Mouse (Mus musculus): ENCODE results near the gene Gm525. TPM values are rescaled to one million over a fixed set of nuclear protein-coding genes. Genes with fewer than 3 reads are reported as not detected.
"Not testable (repeated sequence)": the region's sequence is repeated elsewhere in the genome, so short reads cannot be mapped to it uniquely, and the experiment has no call there.

Gene Gm525
- polyA plus RNA-seq, 1 experiment from 2014 or later: not detected

GRCm38 (mm10) chr11:89078996-89079680, 5.5 kb downstream of the Gm525 start:
- 27% methylated on average over 16 of the region's 16 CpGs for WGBS (ENCODE audit: insufficient replicate concordance)
- H3K27me3 ChIP-seq (replicated peaks): 0 out of 2 replicates have a peak, but pooled peaks cover 5% of the 10 kb centered on the region
- H3K4me1 ChIP-seq: peaks cover 10% of the 10 kb centered on the region
- ATAC-seq: no peak
- H3K27ac ChIP-seq: no peak overlapping the region
- H3K9ac ChIP-seq: no peak overlapping the region
- H3K4me3 ChIP-seq: no peak overlapping the region
- no peaks in the 10 kb centered on the region for H3K9me3 ChIP-seq (replicated peaks)
- no peak overlapping the region for H3K4me2 ChIP-seq
- no peaks in the 10 kb centered on the region for H3K36me3 ChIP-seq

- not testable (repeated sequence) for H3K36me3 ChIP-seq; H3K9ac ChIP-seq; H3K27me3 ChIP-seq (replicated peaks); H3K4me1 ChIP-seq; H3K9me3 ChIP-seq (replicated peaks); H3K4me2 ChIP-seq; ATAC-seq; H3K4me3 ChIP-seq; H3K27ac ChIP-seq
- WGBS (ENCODE audit: insufficient replicate concordance): 63% methylated on average over 5 of the region's 5 CpGs
Measured at GRCm38 (mm10) chr11:89081906-89082305, 8.3 kb downstream of the Gm525 start.

- not testable (repeated sequence) for H3K27ac ChIP-seq; H3K9ac ChIP-seq; H3K36me3 ChIP-seq; H3K4me3 ChIP-seq; H3K4me1 ChIP-seq; H3K27me3 ChIP-seq (replicated peaks); H3K9me3 ChIP-seq (replicated peaks); H3K4me2 ChIP-seq; ATAC-seq
- WGBS (ENCODE audit: insufficient replicate concordance): 77% methylated on average over 3 of the region's 3 CpGs
Measured at GRCm38 (mm10) chr11:89082691-89083090, 9.1 kb downstream of the Gm525 start.

- ATAC-seq: no peak
- H3K36me3 ChIP-seq: no peaks in the 10 kb centered on the region
- H3K4me2 ChIP-seq: no peak overlapping the region
- H3K4me1 ChIP-seq: peaks cover 1% of the 10 kb centered on the region
- H3K27ac ChIP-seq: no peak overlapping the region
- no peaks in the 10 kb centered on the region for H3K9me3 ChIP-seq (replicated peaks)
- no peaks in the 10 kb centered on the region for H3K27me3 ChIP-seq (replicated peaks)
- no peak overlapping the region for H3K4me3 ChIP-seq
- 25% methylated on average over 7 of the region's 7 CpGs for WGBS (ENCODE audit: insufficient replicate concordance)
- H3K9ac ChIP-seq: no peak overlapping the region
Measured at GRCm38 (mm10) chr11:89084601-89085000, 11.0 kb downstream of the Gm525 start.

- Histone ChIP-seq H3K9me3 (replicated peaks) (no peaks in the 10 kb centered on the region), H3K36me3 (no peaks in the 10 kb centered on the region), H3K27me3 (replicated peaks) (no peaks in the 10 kb centered on the region), H3K9ac (no peak overlapping the region), H3K27ac (no peak overlapping the region), H3K4me1 (no peaks in the 10 kb centered on the region), H3K4me3 (no peak overlapping the region), H3K4me2 (no peak overlapping the region)
- 65% methylated on average over 10 of the region's 10 CpGs for WGBS (ENCODE audit: insufficient replicate concordance)
- ATAC-seq: no peak
Measured at GRCm38 (mm10) chr11:89086208-89086809, 12.7 kb downstream of the Gm525 start.

- Histone ChIP-seq H3K4me2 (no peak overlapping the region), H3K27ac (no peak overlapping the region), H3K9me3 (replicated peaks) (no peaks in the 10 kb centered on the region), H3K4me3 (no peak overlapping the region), H3K27me3 (replicated peaks) (no peaks in the 10 kb centered on the region), H3K36me3 (no peaks in the 10 kb centered on the region), H3K4me1 (no peaks in the 10 kb centered on the region), H3K9ac (no peak overlapping the region)
- ATAC-seq: no peak
- 76% methylated on average over 4 of the region's 4 CpGs for WGBS (ENCODE audit: insufficient replicate concordance)
Measured at GRCm38 (mm10) chr11:89088754-89089153, 15.1 kb downstream of the Gm525 start.

GRCm38 (mm10) chr11:89090359-89090758, 16.7 kb downstream of the Gm525 start:
- H3K27me3 ChIP-seq (replicated peaks); H3K27ac ChIP-seq; H3K4me2 ChIP-seq; H3K4me1 ChIP-seq; H3K9ac ChIP-seq; H3K36me3 ChIP-seq; H3K9me3 ChIP-seq (replicated peaks); ATAC-seq; H3K4me3 ChIP-seq: not testable (repeated sequence)
- WGBS (ENCODE audit: insufficient replicate concordance): 77% methylated on average over 6 of the region's 7 CpGs

- no peaks in the 10 kb centered on the region for H3K9me3 ChIP-seq (replicated peaks)
- WGBS (ENCODE audit: insufficient replicate concordance): 51% methylated on average over 9 of the region's 9 CpGs
- no peak overlapping the region for H3K4me3 ChIP-seq
- H3K27me3 ChIP-seq (replicated peaks): no peaks in the 10 kb centered on the region
- H3K36me3 ChIP-seq: no peaks in the 10 kb centered on the region
- no peak for ATAC-seq
- no peak overlapping the region for H3K4me2 ChIP-seq
- H3K9ac ChIP-seq: no peak overlapping the region
- H3K4me1 ChIP-seq: no peaks in the 10 kb centered on the region
- no peak overlapping the region for H3K27ac ChIP-seq
Measured at GRCm38 (mm10) chr11:89092714-89093113, 19.1 kb downstream of the Gm525 start.

- no peak overlapping the region for H3K9ac ChIP-seq
- H3K36me3 ChIP-seq: no peaks in the 10 kb centered on the region
- no peak overlapping the region for H3K27ac ChIP-seq
- ATAC-seq: no peak
- H3K4me3 ChIP-seq: no peak overlapping the region
- H3K4me1 ChIP-seq: peaks cover 3% of the 10 kb centered on the region
- H3K9me3 ChIP-seq (replicated peaks): no peaks in the 10 kb centered on the region
- H3K4me2 ChIP-seq: no peak overlapping the region
- 34% methylated on average over 3 of the region's 3 CpGs for WGBS (ENCODE audit: insufficient replicate concordance)
- no peaks in the 10 kb centered on the region for H3K27me3 ChIP-seq (replicated peaks)
Measured at GRCm38 (mm10) chr11:89095306-89095705, 21.7 kb downstream of the Gm525 start.

GRCm38 (mm10) chr11:89097292-89097691, 23.7 kb downstream of the Gm525 start:
- not testable (repeated sequence) for H3K27ac ChIP-seq; H3K36me3 ChIP-seq; ATAC-seq; H3K27me3 ChIP-seq (replicated peaks); H3K9ac ChIP-seq; H3K4me3 ChIP-seq; H3K4me2 ChIP-seq; H3K9me3 ChIP-seq (replicated peaks)
- H3K4me1 ChIP-seq: peaks cover 16% of the 10 kb centered on the region
- WGBS (ENCODE audit: insufficient replicate concordance): 81% methylated on average over 10 of the region's 10 CpGs

GRCm38 (mm10) chr11:89098083-89098835, 24.6 kb downstream of the Gm525 start:
- Histone ChIP-seq H3K36me3 (no peaks in the 10 kb centered on the region), H3K9me3 (replicated peaks) (no peaks in the 10 kb centered on the region), H3K4me1 (peaks cover 16% of the 10 kb centered on the region), H3K9ac (no peak overlapping the region), H3K4me2 (no peak overlapping the region), H3K27ac (no peak overlapping the region), H3K27me3 (replicated peaks) (0 out of 2 replicates have a peak, but pooled peaks cover 5% of the 10 kb centered on the region), H3K4me3 (no peak overlapping the region)
- WGBS (ENCODE audit: insufficient replicate concordance): 52% methylated on average over 17 of the region's 17 CpGs
- ATAC-seq: no peak

- no peak overlapping the region for H3K4me3 ChIP-seq
- 62% methylated on average over 6 of the region's 6 CpGs for WGBS (ENCODE audit: insufficient replicate concordance)
- H3K4me2 ChIP-seq: no peak overlapping the region
- peaks cover 16% of the 10 kb centered on the region for H3K4me1 ChIP-seq
- no peaks in the 10 kb centered on the region for H3K9me3 ChIP-seq (replicated peaks)
- ATAC-seq: no peak
- no peak overlapping the region for H3K27ac ChIP-seq
- no peak overlapping the region for H3K9ac ChIP-seq
- no peaks in the 10 kb centered on the region for H3K36me3 ChIP-seq
- H3K27me3 ChIP-seq (replicated peaks): 0 out of 2 replicates have a peak, but pooled peaks cover 5% of the 10 kb centered on the region
Measured at GRCm38 (mm10) chr11:89098930-89099329, 25.3 kb downstream of the Gm525 start.

All from liver, embryonic 12.5 days (tissue).